Mouse (Mus musculus) heart, embryonic 10.5 days (tissue): ENCODE data around the gene Arl15. TPM values are rescaled to one million over a fixed set of nuclear protein-coding genes. Genes with fewer than 3 reads are reported as not detected.

Source experiments
- DNase-seq: peaks from one replicate; pipeline ENCODE4 v3.0.0-alpha.2; 2017; ENCODE audit warnings: low spot score
- H3K27ac ChIP-seq: fragments of 300-500 bp; sonication (generic); 2 replicates; pipeline ENCODE4 v1.5.1; 2016; ENCODE audit warnings: mild to moderate bottlenecking
- H3K27me3 ChIP-seq: fragments of 300-500 bp; sonication (generic); 2 replicates; pipeline ENCODE4 v1.6.1; 2016; ENCODE audit warnings: mild to moderate bottlenecking; ENCODE audit not compliant: poor library complexity, insufficient read depth, severe bottlenecking
- H3K36me3 ChIP-seq: fragments of 300-500 bp; sonication (generic); 2 replicates; pipeline ENCODE4 v1.6.1; 2016; ENCODE audit warnings: mild to moderate bottlenecking, moderate library complexity
- H3K4me1 ChIP-seq: fragments of 300-500 bp; sonication (generic); 2 replicates; pipeline ENCODE4 v1.6.1; 2016; ENCODE audit warnings: mild to moderate bottlenecking
- H3K4me3 ChIP-seq: fragments of 300-500 bp; sonication (generic); 2 replicates; pipeline ENCODE4 v1.5.1; 2016; ENCODE audit warnings: mild to moderate bottlenecking, moderate library complexity
- H3K9me3 ChIP-seq: fragments of 300-500 bp; sonication (generic); 2 replicates; pipeline ENCODE4 v1.6.1; 2016; ENCODE audit warnings: mild to moderate bottlenecking, moderate library complexity
- WGBS: fragments of 180-500 bp; shearing (Covaris S2); methylation state at CpG from one replicate; pipeline ENCODE4 v1.1.7; 2016; 5-methylcytosine and 5-hydroxymethylcytosine counted together
- polyA plus RNA-seq: library from polyadenylated mRNA; unstranded; fragments of >200 nt; fragmentation: Nextera tagmentation; extraction: Ambion mirVana; gene quantifications from 2 replicates; pipeline ENCODE4 v1.2.1, GENCODE M21; 2016

The Arl15 gene
- polyA plus RNA-seq, 1 experiment from 2014 or later: 8.9 TPM

DNA sequence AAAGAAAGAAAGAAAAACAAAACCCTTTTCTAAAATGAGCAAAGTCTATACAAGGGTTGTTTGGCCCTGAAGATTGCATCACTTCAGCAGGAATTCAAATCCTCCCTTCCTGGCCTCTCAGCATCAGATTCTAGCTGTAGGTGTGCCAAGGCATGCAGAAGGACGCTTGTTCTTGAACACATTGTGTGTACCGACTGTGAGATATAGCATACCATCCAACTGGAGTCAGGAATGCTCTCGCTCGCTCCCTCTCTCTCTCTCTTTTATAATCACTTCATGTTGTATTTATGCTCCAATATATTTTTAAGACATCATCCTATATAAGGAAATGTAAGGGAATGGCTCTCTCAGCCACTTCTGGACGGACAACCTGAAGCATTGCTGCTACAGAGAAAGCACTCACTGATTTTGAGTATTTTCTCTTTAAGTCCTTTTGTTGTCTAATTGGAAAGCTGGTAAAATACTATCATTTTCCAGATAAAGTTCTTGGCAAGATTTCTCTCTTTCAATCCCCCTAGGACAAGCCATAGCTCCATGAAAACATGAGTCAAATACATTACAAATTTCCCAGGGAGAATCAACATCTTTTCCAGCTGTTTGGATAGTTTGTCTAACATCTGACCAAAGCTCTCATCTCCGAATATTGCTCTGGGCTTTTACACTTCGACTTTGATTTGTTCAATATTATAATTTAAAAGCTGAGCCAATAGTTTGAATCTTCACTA, 300.0 kb downstream of the Arl15 start:
- Histone ChIP-seq H3K4me3 (no peak overlapping the region), H3K27ac (no peak overlapping the region), H3K27me3 (no peaks in the 10 kb centered on the region), H3K4me1 (no peaks in the 10 kb centered on the region), H3K9me3 (no peaks in the 10 kb centered on the region), H3K36me3 (no peaks in the 10 kb centered on the region)
- no peak for DNase-seq
- 85% methylated on average over 7 of the region's 7 CpGs for WGBS

DNA sequence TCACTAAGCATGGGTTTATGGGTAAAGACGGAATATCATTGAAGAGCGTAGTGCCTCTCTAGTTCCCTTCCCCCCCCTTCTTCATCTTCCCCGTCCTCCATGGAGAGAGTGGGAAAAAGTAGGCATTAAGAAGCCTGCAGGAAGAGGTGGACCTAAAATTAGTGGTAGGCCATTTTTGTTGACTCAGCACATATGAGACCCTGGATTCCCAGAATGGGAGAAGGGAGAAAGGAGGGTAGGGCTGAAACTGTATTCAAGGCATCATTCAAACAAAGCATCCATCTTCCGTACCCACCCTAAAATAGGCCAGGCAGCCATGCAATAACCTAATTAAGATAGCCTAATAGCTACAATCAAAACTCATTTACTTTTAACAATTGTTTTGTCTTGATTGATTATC, 301.1 kb downstream of the Arl15 start:
- no peak overlapping the region for H3K4me3 ChIP-seq
- 85% methylated on average over 4 of the region's 4 CpGs for WGBS

DNA sequence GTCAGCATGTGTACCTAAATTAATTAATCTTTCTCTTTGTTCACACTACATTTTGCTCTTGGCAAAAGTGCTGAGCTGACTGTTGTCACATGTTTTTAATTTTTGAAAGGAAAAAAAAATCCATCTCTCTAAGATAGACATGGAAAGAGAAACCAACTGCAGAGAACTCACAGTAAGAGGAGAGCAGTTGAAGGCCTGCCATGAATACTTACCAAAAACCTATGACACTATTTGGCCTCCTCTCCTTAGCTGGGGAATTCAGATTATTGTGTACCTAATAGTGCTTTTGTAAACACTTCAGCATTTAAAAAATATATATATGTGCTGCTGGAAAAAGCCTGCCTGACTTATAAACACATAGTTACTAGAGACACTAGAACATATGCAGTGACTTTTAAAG, 302.1 kb downstream of the Arl15 start:
- H3K36me3 ChIP-seq: no peaks in the 10 kb centered on the region
- no peak overlapping the region for H3K27ac ChIP-seq
- no peak for DNase-seq
- no peak overlapping the region for H3K4me3 ChIP-seq
- H3K4me1 ChIP-seq: no peaks in the 10 kb centered on the region
- no peaks in the 10 kb centered on the region for H3K27me3 ChIP-seq
- no peaks in the 10 kb centered on the region for H3K9me3 ChIP-seq

More for the DNA sequence above, 301.1 kb downstream of the Arl15 start:
- Histone ChIP-seq H3K4me1 (no peaks in the 10 kb centered on the region), H3K36me3 (no peaks in the 10 kb centered on the region), H3K27ac (no peak overlapping the region), H3K9me3 (no peaks in the 10 kb centered on the region), H3K27me3 (no peaks in the 10 kb centered on the region)
- DNase-seq: no peak

DNA sequence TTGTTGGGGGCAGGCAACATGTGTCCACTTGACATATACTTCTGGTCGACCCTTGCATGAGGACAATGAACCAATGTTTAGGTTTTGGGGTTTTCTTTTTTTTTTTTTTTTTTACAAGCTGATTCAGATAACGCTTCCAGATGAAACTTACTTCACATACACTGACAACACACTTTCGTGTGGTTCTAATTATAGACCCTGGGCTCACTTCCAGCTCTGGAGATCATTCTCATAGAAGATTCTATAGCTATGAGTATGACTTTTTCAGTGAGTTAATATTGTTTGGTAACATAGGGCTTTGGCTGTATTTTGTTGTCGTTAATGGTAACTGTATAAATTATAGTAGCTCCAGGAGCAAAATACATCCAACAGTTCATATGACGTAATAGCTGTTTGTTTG, 306.9 kb downstream of the Arl15 start:
- no peaks in the 10 kb centered on the region for H3K4me1 ChIP-seq
- H3K9me3 ChIP-seq: no peaks in the 10 kb centered on the region
- no peak overlapping the region for H3K27ac ChIP-seq
- H3K4me3 ChIP-seq: no peak overlapping the region
- 65% methylated on average over 5 of the region's 5 CpGs for WGBS
- H3K36me3 ChIP-seq: peaks cover 4% of the 10 kb centered on the region; the same call in 1 of the 2 replicates
- DNase-seq: no peak
- H3K27me3 ChIP-seq: no peaks in the 10 kb centered on the region

DNA sequence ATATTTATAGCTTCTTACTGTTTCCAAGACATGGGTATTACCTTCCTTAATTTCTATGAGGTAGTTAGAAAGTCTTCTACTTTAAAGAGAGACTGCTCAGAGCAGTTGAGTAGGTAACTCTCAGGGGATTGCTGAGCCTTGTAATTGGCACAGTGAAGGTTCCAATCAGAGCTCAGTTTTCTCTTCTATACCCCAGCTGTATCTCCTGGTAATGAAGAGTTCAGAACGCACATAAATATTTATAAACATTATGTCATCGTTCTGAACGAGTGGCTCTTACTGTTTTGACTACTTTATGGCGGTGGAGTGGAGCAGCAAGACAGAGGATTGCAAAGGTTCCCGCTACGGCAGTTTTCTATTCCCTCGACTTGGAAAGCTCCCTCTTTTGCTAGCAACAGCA, 311.8 kb downstream of the Arl15 start:
- Histone ChIP-seq H3K27me3 (no peaks in the 10 kb centered on the region), H3K4me3 (no peak overlapping the region), H3K36me3 (peaks cover 4% of the 10 kb centered on the region; the same call in 1 of the 2 replicates), H3K27ac (no peak overlapping the region), H3K4me1 (no peaks in the 10 kb centered on the region), H3K9me3 (no peaks in the 10 kb centered on the region)
- no peak for DNase-seq
- WGBS: 89% methylated on average over 7 of the region's 7 CpGs

DNA sequence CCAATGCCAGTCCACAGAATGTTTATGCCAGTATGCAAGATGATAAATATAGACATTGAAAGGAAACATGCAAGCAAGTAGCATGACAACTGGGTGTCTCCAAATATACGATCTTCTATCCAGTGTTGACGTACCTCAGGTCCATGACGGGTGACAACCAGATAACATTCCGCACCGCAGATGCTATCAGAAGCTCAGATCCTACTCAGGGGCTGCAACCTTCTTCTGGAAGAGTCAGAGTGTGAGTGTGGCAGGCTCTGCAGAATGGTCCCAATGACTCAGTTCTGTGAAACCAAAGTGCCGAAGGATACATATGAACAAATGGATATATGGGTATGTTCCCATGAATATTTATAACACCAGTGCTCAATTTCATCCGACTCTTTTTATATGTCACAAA, 313.2 kb downstream of the Arl15 start:
- no peak overlapping the region for H3K27ac ChIP-seq
- H3K4me3 ChIP-seq: no peak overlapping the region
- no peaks in the 10 kb centered on the region for H3K27me3 ChIP-seq
- WGBS: 65% methylated on average over 7 of the region's 7 CpGs
- no peaks in the 10 kb centered on the region for H3K4me1 ChIP-seq
- H3K9me3 ChIP-seq: no peaks in the 10 kb centered on the region
- DNase-seq: no peak
- peaks cover 4% of the 10 kb centered on the region; the same call in 1 of the 2 replicates for H3K36me3 ChIP-seq

DNA sequence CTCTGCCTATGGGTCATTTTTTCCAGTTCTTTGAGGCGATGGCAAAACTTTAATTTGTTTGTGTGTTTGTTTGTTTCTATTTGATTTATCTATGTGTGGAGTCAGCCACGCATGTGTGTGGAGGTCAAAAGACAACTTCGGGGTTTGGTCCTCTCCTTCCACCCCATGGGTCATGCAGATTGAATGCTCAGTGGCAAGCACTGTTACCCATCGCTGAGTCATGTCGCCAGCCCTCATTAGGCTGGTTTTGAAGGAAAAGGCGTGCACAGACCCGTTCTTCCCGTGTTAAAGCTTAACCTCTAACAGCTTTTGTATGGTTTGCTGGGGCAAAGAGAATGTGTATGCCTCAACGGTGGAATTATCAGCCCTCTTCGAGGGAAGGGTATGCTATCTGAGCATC, 315.1 kb downstream of the Arl15 start:
- H3K27me3 ChIP-seq: no peaks in the 10 kb centered on the region
- 90% methylated on average over 10 of the region's 10 CpGs for WGBS

DNA sequence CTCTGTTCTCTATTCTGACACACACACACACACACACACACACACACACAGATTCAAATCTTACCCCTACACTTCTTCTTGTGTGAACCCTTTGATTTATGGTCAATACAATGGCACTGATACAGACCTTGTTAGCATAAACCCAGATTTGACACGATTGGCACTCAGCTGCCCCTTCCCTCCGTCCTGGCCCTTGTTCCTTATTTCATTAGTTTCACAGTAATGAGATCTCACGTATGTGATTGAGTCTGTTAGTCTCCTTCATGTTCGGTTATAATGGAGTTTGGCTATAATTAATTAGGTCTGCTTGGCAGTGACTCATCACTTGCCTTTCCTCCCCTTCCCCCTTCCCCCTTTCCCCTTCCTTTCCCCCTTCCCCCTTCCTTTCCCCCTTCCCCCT, 315.5 kb downstream of the Arl15 start:
- Histone ChIP-seq H3K27ac (no peak overlapping the region), H3K36me3 (no peaks in the 10 kb centered on the region), H3K4me1 (no peaks in the 10 kb centered on the region), H3K27me3 (no peaks in the 10 kb centered on the region), H3K4me3 (no peak overlapping the region), H3K9me3 (no peaks in the 10 kb centered on the region)
- DNase-seq: no peak
- 72% methylated on average over 4 of the region's 4 CpGs for WGBS

More for the DNA sequence above, 315.1 kb downstream of the Arl15 start:
- Histone ChIP-seq H3K36me3 (no peaks in the 10 kb centered on the region), H3K27ac (no peak overlapping the region), H3K4me1 (no peaks in the 10 kb centered on the region), H3K4me3 (no peak overlapping the region), H3K9me3 (no peaks in the 10 kb centered on the region)
- DNase-seq: no peak

DNA sequence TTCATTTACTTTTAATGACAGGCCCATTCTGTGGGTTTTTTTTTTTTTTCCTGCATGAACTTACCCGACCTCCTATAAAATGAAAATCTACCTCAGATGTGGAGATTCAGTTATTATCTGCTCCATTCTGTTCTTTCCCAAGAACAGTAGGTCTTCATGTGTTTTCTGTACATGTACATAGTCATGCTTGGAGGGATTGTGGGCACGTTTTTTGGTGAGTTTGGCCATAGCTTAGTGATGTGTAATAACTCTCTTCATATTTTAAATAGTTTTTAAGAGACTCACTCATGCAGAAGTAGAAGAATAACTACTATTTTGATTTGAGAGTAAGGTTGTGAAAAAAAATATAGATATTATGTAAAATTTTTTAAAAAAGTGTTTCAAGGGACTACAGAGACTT, 319.2 kb downstream of the Arl15 start:
- DNase-seq: no peak
- Histone ChIP-seq H3K27ac (no peak overlapping the region), H3K9me3 (no peaks in the 10 kb centered on the region), H3K36me3 (no peaks in the 10 kb centered on the region), H3K27me3 (no peaks in the 10 kb centered on the region), H3K4me3 (no peak overlapping the region), H3K4me1 (peaks cover 5% of the 10 kb centered on the region; the same call in 1 of the 2 replicates)
- WGBS: 74% methylated on average over 2 of the region's 2 CpGs

DNA sequence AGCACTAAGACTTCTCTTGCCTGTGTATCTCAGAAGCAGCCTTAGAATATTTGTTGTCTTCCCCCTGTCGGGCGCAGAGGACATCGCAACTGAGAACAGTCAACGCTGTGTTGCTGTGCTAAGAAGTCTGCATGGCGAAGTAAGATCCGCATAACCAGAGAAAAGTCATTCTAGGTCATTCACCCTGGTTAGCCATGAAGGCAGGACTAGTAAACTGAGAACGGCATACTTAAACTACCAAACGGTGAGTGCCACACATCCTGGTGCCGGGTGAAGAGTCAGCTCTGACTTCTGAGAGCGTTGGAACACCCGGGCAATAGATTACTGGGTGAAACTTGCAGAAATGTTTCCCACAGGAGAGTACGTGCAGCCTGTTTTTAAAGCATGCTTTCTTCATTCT, 320.3 kb downstream of the Arl15 start:
- Histone ChIP-seq H3K27me3 (no peaks in the 10 kb centered on the region), H3K36me3 (no peaks in the 10 kb centered on the region), H3K27ac (no peak overlapping the region), H3K4me3 (no peak overlapping the region), H3K4me1 (peaks cover 7% of the 10 kb centered on the region; the same call in 1 of the 2 replicates), H3K9me3 (no peaks in the 10 kb centered on the region)
- DNase-seq: no peak
- WGBS: 91% methylated on average over 12 of the region's 12 CpGs

DNA sequence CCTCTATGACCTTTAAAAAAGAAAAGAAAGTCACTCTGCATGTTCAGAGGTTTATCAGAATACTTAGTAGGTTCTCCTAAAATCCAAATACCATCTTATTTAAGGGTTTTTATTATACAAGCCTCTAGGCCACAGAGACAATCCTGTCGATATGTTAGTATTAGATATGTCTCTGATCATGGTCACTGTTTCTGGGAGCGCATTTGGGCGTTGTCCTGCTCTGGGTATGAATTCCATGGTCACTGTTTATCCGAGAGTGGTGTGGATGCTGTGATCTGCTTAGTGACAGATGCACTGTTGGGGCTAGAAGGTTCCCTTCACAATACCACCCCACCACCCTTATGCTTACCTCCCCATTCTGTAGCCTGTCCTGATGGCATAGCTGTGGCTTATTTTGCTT, 320.8 kb downstream of the Arl15 start:
- Histone ChIP-seq H3K4me3 (no peak overlapping the region), H3K27me3 (no peaks in the 10 kb centered on the region), H3K27ac (no peak overlapping the region), H3K36me3 (no peaks in the 10 kb centered on the region), H3K4me1 (peaks cover 7% of the 10 kb centered on the region; the same call in 1 of the 2 replicates), H3K9me3 (no peaks in the 10 kb centered on the region)
- no peak for DNase-seq
- WGBS: 89% methylated on average over 4 of the region's 4 CpGs

DNA sequence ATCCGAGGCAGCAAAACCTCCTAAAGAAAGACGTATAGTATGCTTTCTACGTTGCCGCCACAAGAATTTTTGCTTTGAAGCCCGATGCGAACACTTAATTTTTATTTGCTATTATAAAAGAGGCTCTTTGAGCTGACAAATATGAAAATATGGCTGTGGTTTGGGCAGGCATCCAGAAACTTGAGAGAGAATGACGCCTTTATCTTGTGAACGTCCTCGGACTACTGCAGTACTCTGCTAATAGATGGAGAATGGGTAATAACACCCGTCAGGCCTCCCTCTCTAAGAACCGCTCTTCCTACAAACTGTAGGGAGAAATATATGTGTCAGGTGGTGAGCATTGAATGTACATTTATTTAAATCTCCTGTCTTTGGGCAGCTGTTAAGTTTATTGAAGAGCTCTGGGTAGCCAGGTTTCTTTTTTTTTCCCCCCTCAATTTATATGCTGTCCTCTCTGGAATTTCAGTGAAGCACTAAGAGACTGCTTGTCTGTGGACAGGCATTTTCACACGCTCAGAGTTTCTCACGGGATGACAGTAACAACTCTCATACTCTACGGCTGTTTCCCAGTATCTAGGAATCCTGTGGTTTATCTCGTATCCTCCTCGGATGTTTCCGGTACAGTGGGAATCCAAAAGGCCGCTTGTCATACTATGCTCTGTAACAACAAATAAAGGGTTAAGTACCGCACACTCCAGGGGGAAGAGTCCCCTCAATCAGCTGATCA, 324.0 kb downstream of the Arl15 start:
- 63% methylated on average over 19 of the region's 19 CpGs for WGBS
- Histone ChIP-seq H3K4me1 (peaks cover 7% of the 10 kb centered on the region; the same call in 1 of the 2 replicates), H3K27me3 (no peaks in the 10 kb centered on the region), H3K9me3 (no peaks in the 10 kb centered on the region), H3K4me3 (no peak overlapping the region), H3K36me3 (no peaks in the 10 kb centered on the region), H3K27ac (no peak overlapping the region)
- DNase-seq: no peak

DNA sequence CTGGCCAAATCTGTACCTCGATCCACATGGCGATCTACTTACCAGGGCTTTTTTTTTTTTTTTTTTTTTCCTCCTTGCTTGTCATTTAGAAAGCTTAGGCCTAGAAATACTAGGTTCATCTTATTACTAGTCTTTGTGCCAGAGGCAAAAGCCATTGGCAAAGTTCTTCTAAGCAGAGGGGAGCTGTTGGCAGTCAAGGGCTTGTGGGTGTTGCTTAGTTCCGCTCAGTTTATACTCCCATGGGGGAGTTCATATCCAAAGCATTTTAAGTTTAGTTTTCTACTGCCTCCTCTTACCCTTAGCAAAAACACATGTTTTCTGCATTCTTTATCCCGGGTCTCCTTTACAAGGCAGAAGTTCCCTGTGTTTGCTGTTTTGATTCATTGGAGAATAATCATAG, 325.5 kb downstream of the Arl15 start:
- Histone ChIP-seq H3K9me3 (no peaks in the 10 kb centered on the region), H3K36me3 (no peaks in the 10 kb centered on the region), H3K4me3 (no peak overlapping the region), H3K27ac (no peak overlapping the region), H3K4me1 (peaks cover 7% of the 10 kb centered on the region; the same call in 1 of the 2 replicates), H3K27me3 (no peaks in the 10 kb centered on the region)
- no peak for DNase-seq
- 94% methylated on average over 4 of the region's 4 CpGs for WGBS
